Mouse (Mus musculus) right cerebral cortex, postnatal 25 days (tissue): ENCODE data around the gene Tldc2.

Source experiments
- DNase-seq: peaks from one replicate; pipeline ENCODE4 v3.0.0; 2022

Gene Tldc2

GRCm38 (mm10) chr2:157063241-157063700 is 23.6 kb upstream of the Tldc2 start:
- no peak for DNase-seq

- DNase-seq = no peak
Measured at GRCm38 (mm10) chr2:157064136-157064535, 22.7 kb upstream of the Tldc2 start.

GRCm38 (mm10) chr2:157064978-157065878 is 21.6 kb upstream of the Tldc2 start:
- DNase-seq = no peak

GRCm38 (mm10) chr2:157065879-157066226 is 21.0 kb upstream of the Tldc2 start:
- no peak for DNase-seq

- DNase-seq = no peak
Measured at GRCm38 (mm10) chr2:157066731-157067430, 20.0 kb upstream of the Tldc2 start.

GRCm38 (mm10) chr2:157068701-157069354 is 18.0 kb upstream of the Tldc2 start:
- DNase-seq = no peak

- DNase-seq = no peak
Measured at GRCm38 (mm10) chr2:157069355-157069735, 17.5 kb upstream of the Tldc2 start.

GRCm38 (mm10) chr2:157069755-157070315 is 17.0 kb upstream of the Tldc2 start:
- DNase-seq = no peak

GRCm38 (mm10) chr2:157070365-157070764 is 16.5 kb upstream of the Tldc2 start:
- DNase-seq = no peak

- no peak for DNase-seq
Measured at GRCm38 (mm10) chr2:157071556-157071955, 15.3 kb upstream of the Tldc2 start.

GRCm38 (mm10) chr2:157072316-157072990 is 14.4 kb upstream of the Tldc2 start:
- DNase-seq = no peak

GRCm38 (mm10) chr2:157073378-157074052 is 13.3 kb upstream of the Tldc2 start:
- no peak for DNase-seq

GRCm38 (mm10) chr2:157074186-157074724 is 12.6 kb upstream of the Tldc2 start:
- no peak for DNase-seq

GRCm38 (mm10) chr2:157074772-157075171 is 12.1 kb upstream of the Tldc2 start:
- DNase-seq = no peak

- no peak for DNase-seq
Measured at GRCm38 (mm10) chr2:157075226-157075625, 11.6 kb upstream of the Tldc2 start.

GRCm38 (mm10) chr2:157075685-157076084 is 11.2 kb upstream of the Tldc2 start:
- no peak for DNase-seq

GRCm38 (mm10) chr2:157076585-157076984 is 10.3 kb upstream of the Tldc2 start:
- no peak for DNase-seq

- DNase-seq = no peak
Measured at GRCm38 (mm10) chr2:157077160-157077559, 9.7 kb upstream of the Tldc2 start.

- DNase-seq = peak; percentile 57
Measured at GRCm38 (mm10) chr2:157077641-157078058, 9.2 kb upstream of the Tldc2 start.

GRCm38 (mm10) chr2:157078059-157078792 is 8.6 kb upstream of the Tldc2 start:
- DNase-seq = no peak
